Mouse (Mus musculus) spleen, adult 2 months (tissue): ENCODE measurements around the gene Gm13199.

ENCODE experiments used
- CTCF ChIP-seq: fragments of 200-500 bp; IDR thresholded peaks from 2 replicates; pipeline ENCODE4 v1.5.1; 2011; ENCODE audit warnings: mild to moderate bottlenecking, inconsistent platforms; ENCODE audit not compliant: insufficient read depth, insufficient read length, insufficient replicate concordance; ENCODE audit errors: extremely low read depth
- POLR2A ChIP-seq: fragments of 200-500 bp; IDR thresholded peaks from 2 replicates; pipeline ENCODE4 v1.6.1; 2011; ENCODE audit warnings: low read depth, low read length, inconsistent platforms

DNA sequence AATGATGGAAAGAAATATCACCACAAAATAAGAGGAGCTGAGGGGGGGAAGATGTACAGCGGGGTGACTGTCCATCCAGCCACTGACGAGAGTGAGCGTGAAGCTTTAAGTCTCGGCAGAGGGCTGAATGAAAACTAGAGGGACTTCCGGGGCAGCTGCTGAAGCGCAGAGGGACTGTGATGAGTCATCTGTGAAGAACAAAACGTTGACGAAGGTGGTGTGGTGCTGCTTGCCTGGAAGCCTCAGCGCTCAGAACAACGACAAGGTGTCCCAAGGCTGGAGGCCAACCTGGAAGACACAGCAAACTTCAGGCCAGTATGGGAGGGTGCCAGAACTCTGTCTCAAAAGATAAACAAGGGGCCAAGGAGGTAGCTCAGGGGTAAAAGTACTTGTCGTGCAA lies 21.9 kb downstream of the Gm13199 start:
- TF ChIP-seq CTCF = no peak
- no peak for TF ChIP-seq POLR2A
